Mouse (Mus musculus) liver, adult 2 months (tissue): ENCODE results near the gene Gmfg. TPM values are rescaled to one million over a fixed set of nuclear protein-coding genes. Genes with fewer than 3 reads are reported as not detected.
A peak's percentile ranks its signal among the peaks of the same experiment; 100 is the strongest.

ENCODE experiments used
- DNase-seq: peaks from one replicate; pipeline ENCODE4 v3.0.0-alpha.2; 2011; ENCODE audit warnings: low read depth, low spot score; ENCODE audit errors: extremely low read depth
- H3K27ac ChIP-seq: fragments of 200-500 bp; replicated peaks from 2 replicates; pipeline ENCODE4 v1.5.1; 2012; ENCODE audit warnings: low read depth, mild to moderate bottlenecking, control low read depth, inconsistent platforms, low read length; ENCODE audit not compliant: insufficient read depth
- H3K27me3 ChIP-seq: fragments of 200-500 bp; 2 replicates; pipeline ENCODE4 v1.6.1; 2012; ENCODE audit warnings: mild to moderate bottlenecking, moderate library complexity, low read length, inconsistent platforms; ENCODE audit not compliant: control insufficient read depth, insufficient read depth
- H3K36me3 ChIP-seq: fragments of 200-500 bp; 2 replicates; pipeline ENCODE4 v1.6.1; 2012; ENCODE audit warnings: low read length, inconsistent platforms; ENCODE audit not compliant: control insufficient read depth, insufficient read depth
- H3K4me1 ChIP-seq: fragments of 200-500 bp; 2 replicates; pipeline ENCODE4 v1.6.1; 2011; ENCODE audit warnings: low read length; ENCODE audit not compliant: control insufficient read depth, insufficient read depth
- H3K4me3 ChIP-seq: fragments of 200-500 bp; 2 replicates; pipeline ENCODE4 v1.5.1; 2011; ENCODE audit warnings: low read depth, mild to moderate bottlenecking, control low read depth, low read length, moderate library complexity; ENCODE audit not compliant: insufficient read depth
- H3K79me2 ChIP-seq: fragments of 200-500 bp; 2 replicates; pipeline ENCODE4 v1.6.1; 2012; ENCODE audit warnings: inconsistent platforms, mild to moderate bottlenecking, low read length, moderate library complexity; ENCODE audit not compliant: control insufficient read depth, insufficient read depth
- H3K9ac ChIP-seq: fragments of 200-500 bp; 2 replicates; pipeline ENCODE4 v1.6.1; 2012; ENCODE audit warnings: low read depth, mild to moderate bottlenecking, control low read depth, inconsistent platforms, low read length
- CTCF ChIP-seq: fragments of 200-500 bp; IDR thresholded peaks from 2 replicates; pipeline ENCODE4 v1.5.1; 2011; ENCODE audit warnings: low read depth, low read length, control low read depth
- POLR2A ChIP-seq: fragments of 200-500 bp; IDR thresholded peaks from 2 replicates; pipeline ENCODE4 v1.6.1; 2011; ENCODE audit warnings: low read length, control low read depth; ENCODE audit not compliant: insufficient read depth; ENCODE audit errors: extremely low read depth
- WGBS: fragments of 180-500 bp; shearing (Covaris S2); methylation state at CpG from one replicate; pipeline ENCODE4 v1.1.7; 2018; 5-methylcytosine and 5-hydroxymethylcytosine counted together
- polyA plus RNA-seq: library from polyadenylated mRNA; depleted of rRNA; stranded (reverse); fragments of >200 nt; gene quantifications from 2 replicates; pipeline ENCODE4 v1.2.3, GENCODE M21; 2012
- total RNA-seq: library from RNA; depleted of rRNA; stranded (reverse); fragments of >200 nt; gene quantifications from 2 replicates; pipeline ENCODE4 v1.2.3, GENCODE M21; 2014

The Gmfg gene
- total and polyA plus RNA-seq, 2 experiments: 4.0 to 24.4 TPM

DNA sequence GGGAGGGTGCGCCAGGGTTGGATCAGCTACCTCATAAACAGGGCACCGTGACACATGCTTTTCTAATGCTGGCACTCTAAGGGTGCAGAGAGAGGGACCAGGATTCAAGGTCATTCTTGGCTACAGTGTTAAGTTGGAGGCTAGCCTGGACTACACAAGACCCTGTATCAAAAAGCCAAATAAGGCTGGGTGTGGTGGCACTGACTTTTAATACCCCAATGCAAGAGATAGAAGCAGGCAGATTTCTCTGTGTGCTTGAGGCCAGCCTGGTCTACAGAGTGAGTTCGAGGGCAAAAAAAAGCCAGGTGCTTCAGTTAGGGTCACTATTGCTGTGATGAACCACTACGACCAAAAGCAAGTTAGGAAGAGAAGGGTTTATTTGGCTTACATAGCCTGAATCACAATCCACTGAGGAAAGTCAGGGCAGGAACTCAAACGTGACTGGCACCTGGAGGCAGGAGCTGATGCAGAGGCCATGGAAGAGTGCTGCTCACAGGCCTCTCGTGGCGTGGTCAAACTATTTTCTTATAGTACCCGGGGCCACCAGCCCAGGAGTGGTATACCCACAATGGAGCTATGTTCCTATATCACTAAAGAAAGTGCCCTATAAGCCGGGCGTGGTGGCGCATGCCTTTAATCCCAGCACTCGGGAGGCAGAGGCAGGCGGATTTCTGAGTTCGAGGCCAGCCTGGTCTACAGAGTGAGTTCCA is 4.7 kb downstream of the Gmfg start:
- DNase-seq: no peak
- Histone ChIP-seq H3K4me1 (no peaks in the 10 kb centered on the region), H3K27me3 (no peaks in the 10 kb centered on the region), H3K36me3 (no peaks in the 10 kb centered on the region), H3K27ac (0 out of 2 replicates have a peak overlapping the region, but pooled peaks have one; percentile 17), H3K9ac (no peak overlapping the region; the same call in 1 of the 2 replicates), H3K79me2 (no peaks in the 10 kb centered on the region), H3K4me3 (no peak overlapping the region)
- TF ChIP-seq CTCF: no peak
- TF ChIP-seq POLR2A: no peak
- WGBS: 87% methylated on average over 14 of the region's 14 CpGs

DNA sequence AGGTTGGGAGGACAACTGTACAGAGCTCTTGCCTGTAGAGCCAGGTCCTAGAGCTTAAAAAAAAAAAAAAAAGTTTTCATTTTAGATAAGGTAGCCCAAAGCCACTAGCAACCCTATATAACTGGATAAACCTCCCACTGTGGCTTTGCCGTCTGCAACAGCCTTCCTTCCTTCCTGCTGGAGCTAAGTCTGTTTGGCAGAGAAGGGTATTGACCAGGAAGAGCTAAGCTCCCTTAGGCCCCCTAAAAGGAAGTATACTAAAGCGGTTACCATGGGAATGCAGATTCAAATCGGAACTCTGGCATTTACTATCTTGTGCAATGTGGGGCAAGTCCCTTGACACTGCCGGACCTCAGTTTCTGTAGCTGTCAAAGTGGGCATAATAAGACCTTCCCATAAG is 5.4 kb downstream of the Gmfg start:
- Histone ChIP-seq H3K27me3 (no peaks in the 10 kb centered on the region), H3K36me3 (no peaks in the 10 kb centered on the region), H3K4me1 (no peaks in the 10 kb centered on the region), H3K79me2 (no peaks in the 10 kb centered on the region), H3K4me3 (no peak overlapping the region), H3K27ac (no peak overlapping the region), H3K9ac (no peak overlapping the region)
- TF ChIP-seq CTCF (no peak), POLR2A (no peak)
- DNase-seq: peak; percentile 45
- 41% methylated on average over 4 of the region's 4 CpGs for WGBS

DNA sequence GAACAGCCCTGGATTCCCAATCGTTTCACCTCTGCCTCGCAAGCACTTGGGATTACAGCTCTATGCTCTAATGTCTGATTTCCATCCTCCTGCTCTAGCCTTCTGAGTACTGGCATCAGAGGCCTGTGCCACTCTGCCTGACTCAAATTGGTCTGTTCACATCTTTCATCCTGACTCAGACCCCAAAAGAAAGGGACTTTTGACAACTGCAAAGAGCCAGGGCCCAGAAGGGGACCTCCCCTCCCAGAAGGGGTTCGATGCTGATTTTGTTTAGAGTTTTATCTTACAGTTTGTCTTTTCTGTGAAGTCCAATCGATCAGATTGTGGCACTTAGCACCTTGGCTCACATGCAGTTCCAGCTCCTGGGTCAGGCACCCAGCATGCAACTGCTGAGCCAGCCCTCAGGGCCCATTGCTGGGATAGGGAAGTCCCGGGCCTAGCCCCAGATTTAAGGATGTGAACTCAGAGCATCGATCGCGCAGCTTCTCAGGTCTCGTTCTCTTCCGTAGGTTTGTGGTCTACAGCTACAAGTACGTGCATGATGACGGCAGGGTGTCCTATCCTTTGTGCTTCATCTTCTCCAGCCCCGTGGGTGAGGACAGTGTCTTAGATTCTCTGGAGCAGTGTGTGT is 7.2 kb downstream of the Gmfg start:
- H3K9ac ChIP-seq: no peak overlapping the region
- no peaks in the 10 kb centered on the region for H3K79me2 ChIP-seq
- TF ChIP-seq POLR2A: no peak
- TF ChIP-seq CTCF: no peak
- H3K4me1 ChIP-seq: no peaks in the 10 kb centered on the region
- 81% methylated on average over 13 of the region's 13 CpGs for WGBS
- no peak overlapping the region for H3K4me3 ChIP-seq
- H3K36me3 ChIP-seq: no peaks in the 10 kb centered on the region
- no peak overlapping the region for H3K27ac ChIP-seq
- no peaks in the 10 kb centered on the region for H3K27me3 ChIP-seq
- no peak for DNase-seq

DNA sequence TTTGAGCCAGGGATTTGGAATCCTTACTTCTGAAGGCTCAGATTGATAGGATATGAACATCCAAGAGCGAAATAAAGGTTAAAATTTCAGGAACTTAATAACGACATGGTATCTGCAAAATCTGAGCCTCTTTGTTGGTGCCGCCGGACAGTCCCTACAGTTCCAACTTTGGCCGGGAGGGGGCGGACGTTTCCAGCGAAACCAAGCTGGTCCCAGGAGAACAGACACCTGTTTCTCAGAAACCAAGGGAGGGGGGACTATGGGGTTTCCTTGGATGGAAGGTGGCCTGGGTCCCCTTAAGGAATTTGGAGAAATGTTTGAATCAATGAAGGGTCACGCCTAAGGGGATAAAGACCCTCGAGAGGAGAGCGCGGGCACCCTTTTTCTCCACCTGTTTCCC is 9.2 kb downstream of the Gmfg start:
- no peaks in the 10 kb centered on the region for H3K4me1 ChIP-seq
- TF ChIP-seq CTCF (peak; percentile 89), POLR2A (no peak)
- H3K36me3 ChIP-seq: no peaks in the 10 kb centered on the region
- H3K9ac ChIP-seq: no peak overlapping the region
- WGBS: 16% methylated on average over 12 of the region's 12 CpGs
- no peaks in the 10 kb centered on the region for H3K79me2 ChIP-seq
- H3K4me3 ChIP-seq: no peak overlapping the region
- DNase-seq: peak; percentile 13
- H3K27me3 ChIP-seq: no peaks in the 10 kb centered on the region
- H3K27ac ChIP-seq: no peak overlapping the region

DNA sequence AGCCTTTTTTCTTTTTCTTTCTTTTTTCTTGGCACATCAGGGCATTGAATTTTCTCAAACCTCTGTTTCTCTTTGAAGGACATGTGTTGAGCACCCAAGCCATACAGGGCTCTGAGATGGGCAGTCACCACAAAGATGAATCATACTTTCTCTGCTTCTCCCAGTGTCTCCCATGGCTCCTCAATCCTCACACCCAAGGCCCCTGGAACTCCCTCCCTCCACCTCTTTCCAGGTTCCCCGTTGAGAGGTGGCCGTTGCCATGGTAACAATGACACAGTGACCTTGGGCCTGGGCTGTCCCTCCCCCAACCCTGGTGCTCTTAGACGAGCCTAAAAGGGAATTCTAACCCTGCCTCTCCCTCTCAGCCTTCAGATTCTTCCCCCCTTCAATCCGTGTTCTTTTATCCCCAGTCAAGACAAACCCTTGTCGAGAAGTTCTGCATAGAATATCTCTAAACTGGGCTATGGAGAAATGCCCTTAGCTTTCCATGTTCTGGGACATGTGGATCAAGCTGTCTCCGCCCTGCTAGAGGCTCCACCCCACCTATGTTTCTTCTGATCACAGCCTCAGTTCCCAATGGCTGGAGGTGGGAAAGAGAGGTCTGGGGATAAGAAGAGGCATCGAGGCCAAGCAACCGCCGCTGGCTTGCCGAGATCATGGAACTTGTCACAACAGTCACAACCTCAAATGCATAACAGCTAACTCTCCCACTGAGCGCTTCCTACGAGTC is 10.0 kb downstream of the Gmfg start:
- TF ChIP-seq POLR2A (no peak), CTCF (no peak)
- H3K9ac ChIP-seq: no peak overlapping the region
- H3K4me1 ChIP-seq: no peaks in the 10 kb centered on the region
- H3K4me3 ChIP-seq: no peak overlapping the region
- DNase-seq: no peak
- no peaks in the 10 kb centered on the region; the same call in 1 of the 2 replicates for H3K27me3 ChIP-seq
- no peaks in the 10 kb centered on the region for H3K36me3 ChIP-seq
- WGBS: 38% methylated on average over 12 of the region's 12 CpGs
- no peak overlapping the region for H3K27ac ChIP-seq
- H3K79me2 ChIP-seq: no peaks in the 10 kb centered on the region
